Mouse (Mus musculus) brain, embryonic 14.5 days (tissue): ENCODE data around the gene Myo10.

Experiments
- CTCF ChIP-seq: fragments of 200-500 bp; IDR thresholded peaks from 2 replicates; pipeline ENCODE4 v1.5.1; 2012; ENCODE audit warnings: inconsistent platforms, mild to moderate bottlenecking, moderate library complexity, borderline replicate concordance; ENCODE audit not compliant: insufficient read depth, insufficient read length; ENCODE audit errors: extremely low read depth
- POLR2A ChIP-seq: fragments of 200-500 bp; IDR thresholded peaks from 2 replicates; pipeline ENCODE4 v1.6.1; 2012; ENCODE audit warnings: mild to moderate bottlenecking, inconsistent platforms, borderline replicate concordance; ENCODE audit not compliant: poor library complexity, insufficient read depth, insufficient read length, severe bottlenecking; ENCODE audit errors: extremely low read depth

GRCm38 (mm10) chr15:25673231-25673980 is 51.1 kb downstream of the Myo10 start:
- TF ChIP-seq CTCF (no peak), POLR2A (no peak)
